In the genomic region with DNA sequence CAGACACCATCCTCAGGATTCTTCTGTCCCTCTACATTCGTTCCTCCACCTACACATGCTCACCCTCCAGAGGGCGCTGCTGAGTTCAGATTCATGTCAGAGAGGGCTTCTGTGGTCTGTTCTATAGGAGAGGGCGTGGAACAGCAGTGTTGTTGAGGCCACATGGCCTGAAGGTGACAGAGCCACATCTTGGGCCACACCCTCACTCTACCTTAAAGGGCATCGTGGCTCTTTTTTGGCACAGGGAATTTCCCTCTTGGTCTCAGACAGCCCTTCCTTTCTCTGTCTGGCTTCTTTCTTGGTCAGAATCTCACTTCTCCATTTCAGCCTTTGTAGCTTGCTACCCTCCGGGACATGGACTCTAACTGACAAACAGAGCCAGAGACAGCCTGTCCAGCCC, we compare ENCODE assay signal across 9 mouse cellular contexts. TPM values are rescaled to one million over a fixed set of nuclear protein-coding genes. Genes with fewer than 3 reads are reported as not detected.
DNase-seq lines count a peak whose midpoint lies in the region; ATAC-seq and TF ChIP-seq lines count a peak whose summit lies in the region.
"Had no signal": no experiment of that assay in that cellular context is flagged by ENCODE, and none has a peak within 500 bp of the region (broad histone marks: within the 10 kb centered on the region; RNA-seq: fewer than 3 reads in every experiment).

No protein-coding gene starts in this region.

- H3K27me3 ChIP-seq in intestine, postnatal 0 days (replicated peaks; ENCODE audit: control insufficient read depth, insufficient read depth, low read length): no peaks in the 10 kb centered on the region
- no peaks in the 10 kb centered on the region for H3K27me3 ChIP-seq in limb, embryonic 13.5 days

- DNase-seq in ovary, postnatal 14 days (ENCODE audit: low spot score): peak; percentile 68
- DNase-seq in ovary, postnatal 10 days (ENCODE audit: low spot score): no peak
- DNase-seq in c-Kit-positive CD71-positive TER-119-positive erythroid progenitor cells, embryonic 14.5 days (ENCODE audit: low spot score): peak; percentile 68
- DNase-seq in naive thymus-derived CD4-positive, alpha-beta T cell, adult 2 months (ENCODE audit: low read depth): peak; percentile 94
- peak; percentile 83 to 97 for DNase-seq in thymus, postnatal 10 days (ENCODE audit: low spot score in 2 of 2)

- H3K27ac ChIP-seq in intestine, postnatal 0 days (ENCODE audit: low read depth, low read length): no peak overlapping the region
- H3K27ac ChIP-seq in limb, embryonic 13.5 days: no peak overlapping the region

- 29% methylated on average over 5 of the region's 5 CpGs for WGBS in intestine, postnatal 0 days
- 46% methylated on average over 5 of the region's 5 CpGs for WGBS in limb, embryonic 13.5 days

- ATAC-seq in frontal cortex, adult (ENCODE audit: low TSS enrichment): peak; percentile 31
- peak; percentile 55; the same call in 1 of the 2 replicates for ATAC-seq in intestine, postnatal 0 days
- 0 out of 2 replicates have a peak, but pooled peaks have one; percentile 30 for ATAC-seq in limb, embryonic 13.5 days (ENCODE audit: low FRiP score, low read depth)

- peak; percentile 88 for TF ChIP-seq CTCF in intestine, postnatal 0 days (IDR thresholded peaks at IDR 0.05; ENCODE audit: low read depth)

- no peak overlapping the region for H3K4me3 ChIP-seq in intestine, postnatal 0 days (ENCODE audit: low read depth, low read length)
- H3K4me3 ChIP-seq in limb, embryonic 13.5 days: no peak overlapping the region
- H3K4me3 ChIP-seq: erythroblast, embryonic 14.5 days had no signal

- H3K36me3 ChIP-seq in intestine, postnatal 0 days (ENCODE audit: control insufficient read depth, insufficient read depth): no peaks in the 10 kb centered on the region
- H3K36me3 ChIP-seq in limb, embryonic 13.5 days: no peaks in the 10 kb centered on the region

- no peak overlapping the region for H3K9ac ChIP-seq in intestine, postnatal 0 days (ENCODE audit: low read depth, low read length)
- H3K9ac ChIP-seq in limb, embryonic 13.5 days: no peak overlapping the region

- H3K4me1 ChIP-seq in intestine, postnatal 0 days (replicated peaks; ENCODE audit: control insufficient read depth, insufficient read depth, low read length): no peaks in the 10 kb centered on the region
- H3K4me1 ChIP-seq in limb, embryonic 13.5 days: peaks cover 7% of the 10 kb centered on the region; the same call in 1 of the 2 replicates

- H3K4me2 ChIP-seq in intestine, postnatal 0 days (replicated peaks; ENCODE audit: low read depth): no peak overlapping the region
- H3K4me2 ChIP-seq in limb, embryonic 13.5 days (replicated peaks): no peak overlapping the region

- H3K9me3 ChIP-seq in intestine, postnatal 0 days (ENCODE audit: control insufficient read depth): no peaks in the 10 kb centered on the region
- H3K9me3 ChIP-seq in limb, embryonic 13.5 days: peaks cover 7% of the 10 kb centered on the region

RNA-seq across cellular contexts. Expression of gene Col15a1, which starts 43.1 kb away (rescaled TPM):
- polyA plus RNA-seq in intestine, postnatal 0 days (2015; fragmentation: Nextera tagmentation; extraction: Ambion mirVana): 13.0 and 13.1 TPM in 2 replicates
- polyA plus RNA-seq in limb, embryonic 13.5 days (2015; fragmentation: Nextera tagmentation; extraction: Ambion mirVana): 19.1 and 19.3 TPM in 2 replicates
- polyA plus RNA-seq: erythroblast, embryonic 14.5 days had no signal
